Mouse (Mus musculus) embryonic stem cell, embryonic (primary cell): ENCODE results near the gene Gatad2b.

Source experiments
- CTCF ChIA-PET, 4 experiments: fragments of 300-600 bp in 2 of 4; fragments of 350-600 bp in 2 of 4; sonication (Branson Sonifier 250); formaldehyde crosslinking; loops; one replicate each; lab custom pipeline; 2022; ENCODE audit warnings: inconsistent platforms in 2 of 4; lab: Charles Lee
- POLR2A ChIA-PET, 4 experiments: fragments of 300-600 bp in 2 of 4; fragments of 350-600 bp in 2 of 4; sonication (Branson Sonifier 250); formaldehyde crosslinking; loops; one replicate each; lab custom pipeline; 2022; ENCODE audit warnings: antibody characterized with exemption in 4 of 4, inconsistent platforms in 1 of 4; lab: Charles Lee

Gatad2b gene

DNA sequence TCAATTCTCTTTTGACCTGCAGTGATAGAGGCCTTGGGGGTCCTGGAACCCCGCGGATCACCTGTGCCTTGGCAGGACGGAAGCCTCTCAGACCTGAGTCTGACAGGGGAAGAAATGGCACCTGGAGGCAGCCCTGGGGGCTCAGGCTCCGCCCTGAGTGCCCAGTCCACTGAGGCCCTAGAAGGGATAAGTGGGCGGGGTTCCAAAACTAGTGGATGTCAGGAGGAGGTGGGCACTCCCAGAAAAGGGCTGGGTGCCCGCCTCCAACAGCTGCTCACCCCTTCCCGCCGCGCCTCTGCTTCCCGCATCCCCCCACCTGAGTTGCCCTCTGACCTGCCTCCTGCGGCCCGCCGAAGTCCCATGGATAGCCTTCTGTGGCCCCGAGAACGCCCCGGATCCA, 16.1 kb upstream of the Gatad2b start:
- ChIA-PET CTCF (interaction anchor here in 1 of 4 experiments (0.7 kb wide), 1 partner anchor 292 kb away, joined by 11 read pairs; no protein-coding TSS in a partner anchor), POLR2A (interaction anchor here in 2 of 4 experiments (1.0 to 5.9 kb wide), 7 partner anchors 10 to 55 kb away, joined by 3 to 34 read pairs (median 4); partner anchors contain the start of gene Gatad2b (in 1 of the 2))

DNA sequence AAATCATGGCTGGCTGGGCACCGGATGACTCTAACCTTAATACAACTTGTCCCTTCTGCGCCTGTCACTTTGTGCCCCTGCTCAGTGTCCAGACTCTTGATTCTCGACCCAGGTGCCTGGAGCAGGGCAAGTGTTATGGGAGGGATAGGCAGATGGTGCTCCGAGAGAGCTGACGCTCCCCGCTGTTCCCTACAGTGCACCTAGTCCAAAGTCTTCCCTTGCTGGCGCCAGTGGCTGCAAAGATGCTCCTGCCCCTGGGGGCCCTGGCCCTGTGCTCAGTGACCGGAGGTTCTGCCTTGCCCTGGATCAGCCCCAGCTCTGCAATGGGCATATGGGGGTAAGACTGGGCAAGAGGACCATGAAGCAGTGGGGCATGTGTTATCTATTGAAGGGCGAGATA, 15.2 kb upstream of the Gatad2b start:
- POLR2A ChIA-PET, result interaction anchor here in 2 of 4 experiments (0.8 to 5.9 kb wide), 6 partner anchors 9 to 46 kb away, joined by 3 to 34 read pairs (median 3); partner anchors contain the start of genes Gatad2b (in 1 of the 2) and Slc39a1 (in 1 of the 2)
- CTCF ChIA-PET, result interaction anchor here in 2 of 4 experiments (0.6 to 1.3 kb wide), 2 partner anchors 11 to 12 kb away, joined by 3 to 7 read pairs; no protein-coding TSS in a partner anchor

DNA sequence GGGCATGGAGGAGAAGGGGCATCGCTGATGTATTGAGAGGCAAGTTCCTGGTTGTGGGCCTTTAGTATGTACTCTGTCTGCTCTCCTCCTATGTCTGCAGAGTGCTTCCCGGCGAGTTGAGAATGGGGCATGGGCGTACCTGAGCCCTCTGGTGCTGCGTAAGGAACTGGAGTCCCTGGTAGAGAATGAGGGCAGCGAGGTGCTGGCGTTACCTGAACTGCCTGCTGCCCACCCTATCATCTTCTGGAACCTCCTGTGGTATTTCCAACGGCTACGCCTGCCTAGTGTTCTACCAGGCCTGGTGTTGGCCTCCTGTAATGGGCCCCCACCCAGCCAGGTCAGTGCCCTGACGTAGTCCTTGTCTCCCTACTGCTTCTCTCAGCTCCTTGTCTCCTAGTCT, 14.8 kb upstream of the Gatad2b start:
- POLR2A ChIA-PET, result interaction anchor here in 3 of 4 experiments (0.8 to 5.9 kb wide), 6 partner anchors 9 to 30 kb away, joined by 3 to 34 read pairs (median 4); partner anchors contain the start of genes Gatad2b (in 1 of the 3) and Slc39a1 (in 1 of the 3)
- CTCF ChIA-PET, result interaction anchor here in 2 of 4 experiments (0.6 to 1.3 kb wide), 2 partner anchors 12 kb away, joined by 3 to 7 read pairs; no protein-coding TSS in a partner anchor

DNA sequence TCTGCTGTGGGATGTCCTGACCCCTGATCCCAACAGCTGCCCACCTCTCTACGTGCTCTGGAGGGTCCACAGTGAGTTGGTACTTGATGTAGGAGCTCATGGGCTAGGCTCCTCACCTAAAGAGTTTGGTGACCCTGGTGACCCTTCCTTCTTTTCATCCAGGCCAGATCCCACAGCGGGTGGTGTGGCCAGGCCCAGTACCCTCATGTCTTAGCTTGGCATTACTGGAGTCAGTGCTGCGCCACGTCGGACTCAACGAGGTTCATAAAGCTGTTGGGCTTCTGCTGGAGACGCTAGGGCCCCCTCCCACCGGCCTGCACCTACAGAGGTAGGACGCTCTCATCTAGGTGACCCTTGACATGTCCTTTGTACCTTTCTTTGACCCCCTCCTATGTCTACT, 13.8 kb upstream of the Gatad2b start:
- ChIA-PET CTCF (no interaction called here), POLR2A (interaction anchor here in 3 of 4 experiments (1.1 to 5.9 kb wide), 10 partner anchors 8 to 20 kb away, joined by 3 to 34 read pairs (median 6); partner anchors contain the start of gene Gatad2b (in 2 of the 3))

DNA sequence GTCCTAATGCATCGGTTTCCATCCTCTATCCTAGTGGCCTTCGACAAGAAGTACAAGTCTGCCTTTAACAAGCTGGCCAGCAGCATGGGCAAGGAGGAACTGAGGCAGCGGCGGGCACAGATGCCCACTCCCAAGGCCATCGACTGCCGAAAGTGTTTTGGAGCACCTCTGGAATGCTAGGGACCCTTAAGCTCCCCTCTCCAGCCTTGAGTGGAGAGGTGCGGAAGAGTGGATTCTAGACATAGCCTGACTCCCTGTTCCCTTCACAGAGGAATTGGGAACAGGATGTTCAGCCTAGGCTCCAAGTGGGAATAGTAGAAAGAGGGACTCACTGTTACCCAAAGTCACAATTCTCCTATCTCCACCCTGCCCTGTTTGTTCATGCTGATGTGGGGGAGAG, 13.2 kb upstream of the Gatad2b start:
- POLR2A ChIA-PET, result interaction anchor here in 3 of 4 experiments (0.6 to 5.9 kb wide), 13 partner anchors 9 to 953 kb away, joined by 3 to 34 read pairs (median 4); partner anchors contain the start of gene Gatad2b (in 2 of the 3)
- CTCF ChIA-PET, result interaction anchor here in 1 of 4 experiments (1.0 kb wide), 1 partner anchor 70 kb away, joined by 3 read pairs; no protein-coding TSS in a partner anchor

DNA sequence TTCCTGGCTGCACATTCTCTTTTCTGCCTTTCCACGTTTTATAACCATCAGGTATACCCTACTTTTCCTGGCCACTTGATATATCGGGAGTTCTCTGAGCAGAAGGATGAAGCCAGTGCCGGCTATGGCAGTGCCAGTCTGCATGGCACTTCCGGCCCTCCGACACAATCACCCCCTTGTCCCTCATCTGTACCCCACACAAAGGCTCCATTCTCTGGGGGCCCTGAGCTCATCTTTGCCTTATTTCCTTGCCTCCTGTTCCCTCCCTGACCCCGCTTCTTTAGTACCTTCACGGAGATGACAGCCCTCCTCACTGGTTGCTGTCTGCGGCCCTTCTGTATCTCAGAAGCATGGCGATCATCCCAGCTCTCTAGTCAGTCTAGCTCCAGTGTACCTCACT, 12.3 kb upstream of the Gatad2b start:
- POLR2A ChIA-PET, result interaction anchor here in 3 of 4 experiments (0.5 to 2.8 kb wide), 12 partner anchors 8 to 327 kb away, joined by 3 to 11 read pairs (median 4); partner anchors contain the start of genes Gatad2b (in 1 of the 3) and Slc39a1 (in 1 of the 3)
- CTCF ChIA-PET, result interaction anchor here in 3 of 4 experiments (0.5 to 1.0 kb wide), 5 partner anchors 25 to 585 kb away, joined by 3 to 6 read pairs (median 4); no protein-coding TSS in a partner anchor

DNA sequence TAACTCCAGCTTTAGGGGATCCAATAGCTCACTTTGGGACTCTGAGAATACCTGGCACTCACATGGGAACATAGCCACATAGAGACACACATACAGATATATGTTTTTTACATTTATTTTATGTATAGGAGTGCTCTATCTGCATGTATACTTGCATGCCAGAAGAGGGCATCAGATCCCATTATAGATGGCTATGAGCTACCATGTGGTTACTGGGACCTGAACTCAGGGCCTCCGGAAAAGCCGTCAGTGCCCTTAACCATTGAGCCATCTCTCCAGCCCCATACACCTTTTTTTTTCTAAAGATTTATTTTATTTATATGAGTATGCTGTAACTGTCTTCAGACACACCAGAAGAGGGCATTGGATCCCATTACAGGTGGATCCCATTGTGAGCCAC, 8.8 kb upstream of the Gatad2b start:
- CTCF ChIA-PET, result interaction anchor here in 2 of 4 experiments (0.6 to 1.0 kb wide), 4 partner anchors 8 to 219 kb away, joined by 3 read pairs; no protein-coding TSS in a partner anchor
- POLR2A ChIA-PET, result interaction anchor here (0.6 to 3.9 kb wide), 14 partner anchors 9 to 205 kb away, joined by 3 to 26 read pairs (median 4); partner anchors contain the start of genes Gatad2b (in 3 of the 4), Rab13 (in 2 of the 4), Rps27 (in 2 of the 4) and Slc39a1 (in 1 of the 4)

DNA sequence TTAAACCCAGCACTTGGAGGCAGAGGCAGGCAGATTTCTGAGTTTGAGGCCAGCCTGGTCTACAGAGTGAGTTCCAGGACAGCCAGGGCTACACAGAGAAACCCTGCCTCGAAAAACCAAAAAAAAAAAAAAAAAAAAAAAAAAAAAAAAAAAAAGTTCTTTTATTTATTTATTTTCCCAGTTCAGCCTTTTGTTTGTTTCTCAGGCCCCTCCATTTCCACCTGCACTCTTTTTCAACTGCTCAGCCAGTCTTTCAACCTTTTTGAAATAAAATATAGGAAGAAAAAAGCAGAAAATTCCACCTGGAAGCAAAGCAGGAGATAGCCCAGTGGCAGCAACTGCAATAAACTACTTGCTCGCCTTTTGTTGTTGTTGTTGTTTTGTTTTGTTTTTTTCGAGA, 3.6 kb upstream of the Gatad2b start:
- POLR2A ChIA-PET, result interaction anchor here in 2 of 4 experiments (0.6 to 2.5 kb wide), 5 partner anchors 23 to 111 kb away, joined by 3 to 10 read pairs (median 6); no protein-coding TSS in a partner anchor
- CTCF ChIA-PET, result interaction anchor here in 1 of 4 experiments (0.6 kb wide), 1 partner anchor 1020 kb away, joined by 3 read pairs; no protein-coding TSS in a partner anchor

DNA sequence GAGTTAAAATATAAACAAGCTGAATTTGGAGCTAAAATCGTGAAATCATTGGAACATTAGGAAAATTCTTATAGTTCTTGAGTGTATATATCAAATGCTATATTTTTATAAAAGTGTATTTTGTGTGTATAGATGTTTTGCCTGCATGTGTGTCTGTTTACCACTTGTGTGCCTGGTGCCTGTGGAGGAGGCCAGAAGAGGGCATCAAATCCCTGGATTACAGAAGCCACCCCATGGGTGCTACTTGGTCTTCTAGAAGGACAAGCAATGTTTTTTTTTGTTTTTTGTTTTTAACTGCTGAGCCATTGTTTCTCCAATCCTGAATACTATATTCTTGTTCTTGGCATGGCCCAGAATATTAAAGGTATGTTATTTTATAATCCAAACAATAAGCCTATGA, 2.4 kb upstream of the Gatad2b start:
- ChIA-PET POLR2A (interaction anchor here in 2 of 4 experiments (0.7 to 2.5 kb wide), 8 partner anchors 9 to 114 kb away, joined by 3 to 10 read pairs (median 4); no protein-coding TSS in a partner anchor), CTCF (interaction anchor here in 2 of 4 experiments (0.6 kb wide), 2 partner anchors 168 to 506 kb away, joined by 3 read pairs; no protein-coding TSS in a partner anchor)

DNA sequence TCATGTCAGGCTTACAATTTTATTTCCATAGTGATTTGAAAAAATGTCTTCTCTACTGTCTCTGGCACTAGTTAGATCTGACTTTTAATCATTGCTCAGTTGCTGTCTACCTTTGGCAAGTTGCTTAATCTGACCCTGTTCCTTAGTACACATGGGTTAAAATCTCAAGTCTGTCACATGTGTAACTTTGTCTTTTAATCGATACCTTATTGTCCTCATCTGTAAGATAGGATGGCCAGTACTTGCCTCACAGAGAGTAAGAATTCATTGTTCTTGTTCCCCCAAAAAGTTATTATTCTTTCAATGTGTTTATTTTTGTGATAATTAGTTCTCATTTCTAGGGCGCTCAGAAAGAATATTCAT, 1.0 kb upstream of the Gatad2b start:
- POLR2A ChIA-PET, result interaction anchor here (0.5 to 3.8 kb wide), 53 partner anchors 8 to 350 kb away, joined by 3 to 33 read pairs (median 5); partner anchors contain the start of genes Slc39a1 (in 3 of the 4), Dennd4b (in 2 of the 4), Ints3 (in 2 of the 4) and Jtb (in 2 of the 4)
- CTCF ChIA-PET, result interaction anchor here in 1 of 4 experiments (0.9 to 1.7 kb wide), 2 partner anchors 25 to 68 kb away, joined by 4 read pairs; no protein-coding TSS in a partner anchor

DNA sequence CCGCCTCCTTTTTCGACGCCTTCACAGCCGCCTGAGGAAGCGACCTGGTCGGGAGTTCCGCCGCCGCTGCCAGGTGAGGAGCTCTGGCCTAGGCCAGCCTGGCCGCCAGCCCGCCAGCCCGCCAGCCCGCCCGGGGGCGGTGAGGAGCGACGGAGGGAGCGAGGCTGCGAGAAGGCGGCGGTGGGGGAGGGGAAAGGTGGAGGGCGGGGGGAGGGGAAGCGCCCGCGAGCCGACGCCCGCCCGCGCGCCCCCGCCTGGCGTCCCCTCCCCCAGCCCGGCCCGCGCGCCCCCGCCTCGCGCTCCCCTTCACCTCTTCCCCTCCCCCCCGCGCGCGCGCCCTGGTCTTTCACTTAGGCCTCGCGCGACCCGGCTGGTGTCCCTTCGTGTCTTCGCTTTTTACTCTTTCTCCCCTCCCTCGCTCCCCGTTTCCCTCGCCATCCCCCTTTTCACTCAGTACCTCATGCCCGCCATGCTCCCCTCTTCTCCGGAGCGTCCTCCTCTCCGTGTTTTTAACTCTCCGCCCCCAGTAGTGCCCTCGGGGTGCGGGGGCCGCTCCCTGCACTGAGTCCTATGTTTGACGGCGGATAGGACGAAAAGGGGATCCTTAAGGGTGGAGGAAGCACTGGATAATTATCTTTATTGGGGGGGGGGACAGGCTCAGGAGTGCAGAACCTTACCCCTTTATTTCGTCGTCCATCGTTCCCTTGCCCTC, 530 bp downstream of the Gatad2b start:
- ChIA-PET POLR2A (interaction anchor here (0.5 to 3.8 kb wide), 89 partner anchors 7 to 966 kb away, joined by 3 to 33 read pairs (median 4); partner anchors contain the start of genes Rab13 (in 3 of the 4), Rps27 (in 3 of the 4), Dennd4b (in 2 of the 4) and Jtb (in 2 of the 4)), CTCF (interaction anchor here in 3 of 4 experiments (0.6 to 1.7 kb wide), 7 partner anchors 20 to 119 kb away, joined by 3 to 10 read pairs (median 4); no protein-coding TSS in a partner anchor)

DNA sequence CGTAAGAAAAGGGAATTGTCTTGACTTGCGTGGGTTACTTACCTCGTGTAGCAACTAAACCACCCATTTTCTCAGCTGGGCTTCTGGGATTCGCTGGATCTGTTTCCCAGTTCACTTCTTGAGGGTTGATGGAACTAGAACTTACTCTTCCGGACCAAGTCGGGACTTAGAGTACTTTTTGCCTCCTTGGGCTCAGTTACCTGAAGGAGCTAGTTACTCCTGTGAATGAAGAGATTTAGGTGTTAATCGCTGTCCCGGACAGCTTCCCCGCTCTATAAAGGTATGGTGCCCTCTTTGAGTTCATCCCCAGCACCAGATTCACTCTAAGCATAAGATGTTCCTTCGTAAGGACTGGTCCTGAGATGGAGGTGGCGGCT, 1.1 kb downstream of the Gatad2b start:
- ChIA-PET CTCF (interaction anchor here in 1 of 4 experiments (1.4 kb wide), 1 partner anchor 28 kb away, joined by 4 read pairs; no protein-coding TSS in a partner anchor), POLR2A (interaction anchor here in 3 of 4 experiments (0.6 to 3.8 kb wide), 24 partner anchors 11 to 214 kb away, joined by 3 to 33 read pairs (median 6); partner anchors contain the start of genes Dennd4b (in 2 of the 3), Rab13 (in 2 of the 3), Rps27 (in 2 of the 3) and Jtb (in 1 of the 3))

DNA sequence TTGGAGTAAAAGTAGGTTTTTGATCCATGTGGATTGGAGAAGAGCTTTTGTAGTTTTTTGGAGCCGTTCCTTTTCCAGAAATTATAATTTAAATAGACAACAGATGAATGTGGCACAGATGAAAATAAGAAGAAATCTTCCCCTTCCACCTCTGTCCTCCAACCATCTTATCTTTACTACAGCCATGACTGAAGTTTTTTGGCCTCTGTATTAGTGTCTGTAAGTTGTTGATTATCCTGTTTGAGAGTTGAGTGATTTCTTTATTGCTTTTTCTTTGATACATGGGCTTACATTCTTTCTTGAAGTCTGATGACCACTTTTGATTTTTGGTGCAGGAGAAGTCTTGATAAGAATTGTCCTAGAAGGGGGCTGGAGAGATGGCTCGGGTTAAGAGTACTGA, 1.7 kb downstream of the Gatad2b start:
- ChIA-PET POLR2A (interaction anchor here in 3 of 4 experiments (0.5 to 3.8 kb wide), 19 partner anchors 15 to 1184 kb away, joined by 3 to 33 read pairs (median 4); partner anchors contain the start of genes Rab13 (in 2 of the 3), Rps27 (in 2 of the 3), Dennd4b (in 1 of the 3) and Jtb (in 1 of the 3)), CTCF (no interaction called here)

DNA sequence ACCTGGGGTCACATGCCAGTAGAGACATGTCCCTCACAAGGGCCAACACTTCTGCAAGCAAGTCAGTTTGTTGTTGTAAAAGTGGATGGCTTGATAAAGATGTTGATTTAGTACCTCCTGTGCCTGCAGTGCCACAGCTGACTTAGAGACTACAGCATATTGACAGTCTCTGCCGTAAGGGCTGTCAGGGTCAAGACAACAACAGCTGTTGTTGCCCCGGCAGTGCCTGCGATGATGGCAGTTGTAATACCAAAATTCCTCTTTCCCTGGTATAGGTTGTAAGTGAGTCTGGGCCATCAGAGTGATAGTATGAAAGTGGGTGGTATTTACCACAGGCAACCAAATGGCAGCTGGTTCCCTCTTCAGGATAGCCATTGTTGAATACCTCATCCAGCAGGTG, 12.8 kb downstream of the Gatad2b start:
- POLR2A ChIA-PET, result interaction anchor here in 3 of 4 experiments (0.6 to 3.0 kb wide), 8 partner anchors 8 to 159 kb away, joined by 3 to 11 read pairs (median 4); partner anchors contain the start of gene Gatad2b (in 1 of the 3)

DNA sequence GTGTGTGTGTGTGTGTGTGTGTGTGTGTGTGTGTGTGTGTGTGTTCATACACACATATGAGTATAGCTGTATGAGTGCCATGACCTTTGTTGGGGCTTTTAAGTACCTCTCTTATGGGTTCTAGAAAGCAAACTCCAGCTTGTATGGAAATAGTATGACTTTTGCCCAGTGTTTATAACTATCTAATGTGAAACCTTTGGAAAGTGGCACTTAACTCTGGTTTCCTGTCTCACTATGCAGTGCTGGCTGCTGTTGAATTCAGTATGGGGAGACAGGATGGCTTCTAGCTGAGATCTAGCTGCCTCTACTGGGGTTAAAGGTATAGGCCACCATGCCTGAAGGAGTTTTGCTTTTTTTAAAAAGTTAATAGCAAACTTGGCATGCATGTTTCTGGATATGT, 16.6 kb downstream of the Gatad2b start:
- CTCF ChIA-PET, result interaction anchor here in 1 of 4 experiments (0.6 kb wide), 1 partner anchor 506 kb away, joined by 5 read pairs; no protein-coding TSS in a partner anchor
- POLR2A ChIA-PET, result interaction anchor here in 3 of 4 experiments (0.5 to 1.8 kb wide), 10 partner anchors 8 to 204 kb away, joined by 3 to 14 read pairs (median 3); partner anchors contain the start of gene Gatad2b (in 2 of the 3)

More for the DNA sequence above, 12.8 kb downstream of the Gatad2b start:
- CTCF ChIA-PET, result interaction anchor here in 1 of 4 experiments (1.2 kb wide), 1 partner anchor 68 kb away, joined by 4 read pairs; no protein-coding TSS in a partner anchor

DNA sequence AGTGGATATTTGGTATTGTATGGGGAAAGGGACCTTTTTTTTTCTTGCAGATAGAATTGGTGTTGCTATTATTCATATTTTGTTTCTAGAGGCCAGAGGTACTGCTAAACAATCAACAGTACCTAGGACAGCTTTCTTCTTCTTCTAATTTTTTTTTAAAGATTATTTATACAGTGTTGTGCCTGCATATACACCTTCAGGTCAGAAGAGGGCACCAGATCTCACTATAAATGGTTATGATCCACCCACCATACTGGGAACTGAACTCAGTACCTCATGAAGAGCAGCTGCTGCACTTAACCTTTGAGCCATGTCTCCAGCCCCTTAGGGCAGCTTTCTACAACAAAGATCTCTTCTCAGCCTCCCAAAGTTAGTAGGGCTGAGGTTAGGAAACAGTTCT, 20.4 kb downstream of the Gatad2b start:
- ChIA-PET CTCF (interaction anchor here (0.5 to 2.6 kb wide), 22 partner anchors 8 to 1565 kb away, joined by 3 to 7 read pairs (median 3); partner anchors contain the start of gene Gatad2b (in 1 of the 4)), POLR2A (interaction anchor here in 3 of 4 experiments (0.6 to 2.5 kb wide), 32 partner anchors 7 to 1798 kb away, joined by 3 to 11 read pairs (median 4); partner anchors contain the start of genes Rab13 (in 2 of the 3), Rps27 (in 2 of the 3), Gatad2b (in 1 of the 3) and Jtb (in 1 of the 3))
